Mouse (Mus musculus): ENCODE results near the gene Thy1.

Gene Thy1

DNA sequence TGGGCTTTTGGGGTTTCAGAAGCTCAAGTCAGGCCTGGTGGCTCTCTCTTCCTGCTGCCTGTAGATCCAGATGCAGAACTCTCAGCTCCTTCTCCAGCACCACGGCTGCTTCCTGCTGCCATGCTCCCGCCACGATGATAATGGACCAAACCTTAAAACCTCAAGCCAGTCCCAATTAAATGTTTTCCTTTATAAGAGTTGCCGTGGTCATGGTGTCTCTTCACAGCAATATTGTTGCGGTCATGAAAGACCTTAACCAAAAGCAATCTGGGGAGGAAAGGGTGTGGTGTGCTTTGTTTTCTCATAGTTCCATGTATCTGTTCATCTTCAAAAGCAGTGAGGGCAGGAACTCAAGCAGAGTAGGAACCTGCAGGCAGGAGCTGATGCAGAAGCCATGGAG, 6.1 kb upstream of the Thy1 start:
- no peak for DNase-seq

GRCm38 (mm10) chr9:44041511-44042395, 1.4 kb upstream of the Thy1 start:
- no peak for DNase-seq

GRCm38 (mm10) chr9:44042396-44042680, 846 bp upstream of the Thy1 start:
- DNase-seq = no peak

DNA sequence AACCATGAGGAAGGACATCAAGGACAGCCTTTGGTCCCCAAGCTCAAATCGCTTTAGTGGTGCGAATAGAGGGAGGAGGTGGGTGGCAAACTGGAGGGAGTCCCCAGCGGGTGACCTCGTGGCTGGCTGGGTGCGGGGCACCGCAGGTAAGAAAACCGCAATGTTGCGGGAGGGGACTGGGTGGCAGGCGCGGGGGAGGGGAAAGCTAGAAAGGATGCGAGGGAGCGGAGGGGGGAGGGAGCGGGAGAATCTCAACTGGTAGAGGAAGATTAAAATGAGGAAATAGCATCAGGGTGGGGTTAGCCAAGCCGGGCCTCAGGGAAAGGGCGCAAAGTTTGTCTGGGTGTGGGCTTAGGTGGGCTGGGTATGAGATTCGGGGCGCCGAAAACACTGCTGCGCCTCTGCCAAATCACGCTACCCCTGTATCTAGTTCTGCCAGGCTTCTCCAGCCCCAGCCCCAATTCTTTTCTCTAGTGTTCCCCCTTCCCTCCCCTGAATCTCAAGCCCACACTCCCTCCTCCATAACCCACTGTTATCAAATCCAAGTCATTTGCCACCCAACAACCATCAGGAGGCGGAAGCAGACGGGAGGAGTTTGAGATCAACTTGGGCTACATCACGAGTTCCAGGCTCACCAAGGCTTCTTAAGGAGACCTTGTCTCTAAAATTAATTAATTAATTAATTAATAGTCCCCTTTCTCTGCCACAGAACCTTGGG, 683 bp downstream of the Thy1 start:
- DNase-seq = no peak

- peak; percentile 55 for DNase-seq
Measured at GRCm38 (mm10) chr9:44044426-44045157, 1.4 kb downstream of the Thy1 start.

DNA sequence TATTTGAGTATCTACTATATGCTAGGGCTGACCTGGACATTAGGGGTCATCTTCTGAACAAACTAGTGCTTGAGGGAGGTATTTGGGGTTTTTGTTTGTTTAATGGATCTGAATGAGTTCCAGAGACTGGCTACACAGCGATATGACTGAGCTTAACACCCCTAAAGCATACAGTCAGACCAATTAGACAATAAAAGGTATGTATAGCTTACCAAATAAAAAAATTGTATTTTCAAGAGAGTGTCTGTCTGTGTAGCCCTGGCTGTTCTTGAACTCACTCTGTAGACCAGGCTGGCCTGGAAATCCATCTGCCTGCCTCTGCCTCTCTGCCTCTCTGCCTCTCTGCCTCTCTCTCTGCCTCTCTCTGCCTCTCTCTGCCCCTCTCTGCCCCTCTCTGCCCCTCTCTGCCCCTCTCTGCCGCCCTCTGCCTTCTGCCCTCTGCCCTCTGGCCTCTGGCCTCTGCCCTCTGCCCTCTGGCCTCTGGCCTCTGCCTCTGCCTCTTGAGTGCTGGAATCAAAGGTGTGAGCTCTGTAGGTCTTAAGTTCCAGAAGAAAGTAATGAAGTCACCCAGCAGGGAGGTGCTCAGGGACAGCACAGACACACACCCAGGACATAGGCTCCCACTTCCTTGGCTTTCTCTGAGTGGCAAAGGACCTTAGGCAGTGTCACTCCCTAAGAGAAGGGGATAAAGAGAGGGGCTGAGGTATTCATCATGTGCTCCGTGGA, 2.1 kb downstream of the Thy1 start:
- no peak for DNase-seq

- no peak for DNase-seq
Measured at GRCm38 (mm10) chr9:44045884-44046272, 2.7 kb downstream of the Thy1 start.

DNA sequence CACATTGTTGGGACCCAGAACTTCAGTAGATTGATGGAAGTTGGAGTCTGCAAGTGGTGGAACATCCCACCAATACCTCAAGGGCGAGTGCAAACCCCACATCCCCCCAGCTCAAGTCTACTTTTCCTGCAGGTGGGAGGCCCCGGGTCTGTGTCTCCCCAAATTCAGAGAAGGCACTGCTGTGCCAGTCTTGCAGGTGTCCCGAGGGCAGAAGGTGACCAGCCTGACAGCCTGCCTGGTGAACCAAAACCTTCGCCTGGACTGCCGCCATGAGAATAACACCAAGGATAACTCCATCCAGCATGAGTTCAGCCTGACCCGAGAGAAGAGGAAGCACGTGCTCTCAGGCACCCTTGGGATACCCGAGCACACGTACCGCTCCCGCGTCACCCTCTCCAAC, 3.2 kb downstream of the Thy1 start:
- no peak for DNase-seq

GRCm38 (mm10) chr9:44047071-44047470, 3.9 kb downstream of the Thy1 start:
- no peak for DNase-seq

- no peak for DNase-seq
Measured at GRCm38 (mm10) chr9:44047571-44048490, 4.6 kb downstream of the Thy1 start.

DNA sequence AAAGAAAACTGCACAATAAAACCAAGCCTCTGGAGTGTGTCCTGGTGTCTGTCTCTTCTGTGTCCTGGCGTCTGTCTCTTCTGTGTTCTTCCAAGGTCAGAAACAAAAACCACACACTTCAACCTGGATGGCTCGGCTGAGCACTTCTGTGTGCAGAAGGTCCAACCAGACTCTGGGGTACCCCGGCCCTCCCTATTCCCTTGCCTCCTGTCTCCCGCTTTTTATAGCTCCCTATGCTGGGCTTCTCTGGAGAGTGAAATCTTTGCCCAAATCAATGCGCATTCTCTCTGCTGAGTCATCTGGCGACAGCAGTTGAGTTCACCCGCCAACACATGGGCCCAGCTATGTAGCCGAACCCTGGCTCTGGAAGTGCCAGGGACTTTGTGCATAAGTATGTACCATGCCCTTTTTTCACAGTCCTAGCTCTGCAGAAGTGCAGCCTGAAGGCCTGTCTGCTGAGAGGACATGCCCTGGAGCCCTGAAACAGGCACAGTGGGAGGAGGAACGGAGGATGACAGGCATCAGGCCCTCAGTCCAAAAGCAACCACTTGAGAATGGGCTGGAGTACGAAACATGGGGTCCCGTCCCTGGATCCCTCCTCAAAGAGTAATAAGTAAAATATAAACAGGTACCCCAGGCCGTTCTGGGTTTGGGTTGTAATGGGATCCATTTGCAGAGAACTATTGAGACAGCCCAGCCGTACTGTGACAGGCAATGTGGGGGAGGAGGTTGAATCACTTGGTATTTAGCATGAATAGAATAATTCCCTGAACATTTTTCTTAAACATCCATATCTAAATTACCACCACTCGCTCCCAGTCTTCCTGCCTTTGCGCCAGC, 5.6 kb downstream of the Thy1 start:
- peak; percentile 55 for DNase-seq

DNA sequence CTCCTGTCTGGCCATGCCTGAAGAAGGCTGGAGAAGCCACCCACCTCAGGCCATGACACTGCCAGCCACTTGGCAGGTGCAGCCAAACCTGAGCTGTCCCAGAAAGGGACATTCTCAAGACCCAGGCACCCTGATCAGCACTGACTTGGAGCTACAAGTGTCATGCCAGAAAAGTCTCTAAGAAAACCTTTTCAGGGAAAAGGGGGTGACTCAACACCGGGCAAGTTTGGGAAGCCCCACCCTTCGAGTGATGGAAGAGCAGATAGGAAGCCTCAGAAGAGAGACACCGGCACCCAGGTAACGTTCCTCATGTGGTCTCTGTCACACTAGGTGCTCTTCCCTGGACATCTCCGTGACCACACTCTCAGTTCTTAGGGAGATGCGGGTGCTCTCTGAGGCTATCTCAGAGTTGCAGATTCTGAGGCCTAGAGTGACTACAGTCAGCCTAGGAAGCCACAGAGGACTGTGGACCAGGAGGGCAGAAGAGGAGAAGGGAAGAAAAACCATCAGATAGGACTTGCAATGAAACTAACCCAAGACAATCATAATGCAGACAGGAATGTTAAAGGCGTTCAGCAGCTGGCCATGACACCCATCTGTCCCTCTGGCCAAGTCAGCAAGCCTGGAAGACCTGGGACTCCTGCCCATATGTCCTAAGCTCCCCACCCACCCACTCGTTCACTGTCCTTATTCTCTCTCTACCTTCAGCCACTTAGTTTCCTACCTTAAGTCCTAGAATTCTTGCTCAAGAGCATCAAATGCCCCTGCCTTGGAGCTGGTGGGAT, 6.4 kb downstream of the Thy1 start:
- no peak for DNase-seq

DNA sequence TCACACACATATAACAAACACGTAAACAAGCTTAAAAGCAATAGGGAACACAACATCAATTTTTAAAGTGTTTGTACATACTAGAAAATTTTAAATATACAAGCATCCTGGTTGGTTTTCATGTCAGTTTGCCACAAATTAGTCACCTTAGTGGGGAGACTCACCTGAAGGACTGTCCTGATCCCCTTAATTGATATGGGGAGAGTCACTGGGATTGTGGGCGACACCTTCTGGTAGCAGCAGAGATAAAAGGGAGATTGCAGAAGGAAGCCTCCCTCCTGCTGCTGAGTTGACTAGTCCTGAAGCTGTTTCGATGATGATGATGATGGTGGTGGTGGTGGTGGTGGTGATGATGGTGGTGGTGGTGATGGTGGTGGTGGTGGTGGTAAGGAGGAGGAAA, 9.7 kb downstream of the Thy1 start:
- no peak for DNase-seq

DNA sequence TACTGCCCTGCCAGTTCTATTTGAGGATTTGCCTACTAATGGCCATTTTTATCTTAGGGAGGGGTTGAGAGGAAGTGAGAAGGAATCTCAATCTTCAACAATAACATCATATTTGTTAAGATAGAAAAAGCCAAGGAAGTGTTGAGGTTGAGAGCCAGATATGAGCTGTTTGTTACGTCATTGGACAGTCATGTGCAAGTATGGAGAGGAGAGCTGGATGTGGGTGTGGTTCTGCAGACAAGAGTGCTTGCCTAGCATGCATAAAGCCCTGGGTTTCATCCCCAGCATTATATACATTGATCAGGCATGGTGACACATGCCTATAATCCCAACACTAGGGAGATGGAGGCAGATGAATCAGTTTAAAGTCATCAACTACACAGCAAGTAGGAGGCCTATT, 10.8 kb downstream of the Thy1 start:
- no peak for DNase-seq

- DNase-seq = no peak
Measured at GRCm38 (mm10) chr9:44058606-44059005, 15.4 kb downstream of the Thy1 start.

DNA sequence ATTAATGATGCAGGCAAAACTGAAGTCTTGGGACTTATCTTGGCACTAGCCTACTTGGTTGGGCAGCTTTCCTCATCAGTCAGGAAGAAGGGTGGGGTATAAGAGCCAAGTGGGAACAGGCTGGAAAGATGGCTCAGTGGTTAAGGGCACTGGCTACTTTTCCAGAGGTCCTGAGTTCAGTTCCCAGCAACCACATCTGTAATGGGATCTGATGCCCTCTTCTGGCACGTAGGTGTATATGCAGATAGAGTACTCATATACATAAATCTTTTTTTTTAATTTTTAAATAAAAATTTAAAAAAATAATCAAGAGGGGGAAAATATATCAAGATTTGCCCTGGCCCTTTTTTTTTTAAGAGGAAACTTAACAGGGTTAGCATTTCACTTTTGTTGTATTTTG, 22.0 kb downstream of the Thy1 start:
- no peak for DNase-seq

DNA sequence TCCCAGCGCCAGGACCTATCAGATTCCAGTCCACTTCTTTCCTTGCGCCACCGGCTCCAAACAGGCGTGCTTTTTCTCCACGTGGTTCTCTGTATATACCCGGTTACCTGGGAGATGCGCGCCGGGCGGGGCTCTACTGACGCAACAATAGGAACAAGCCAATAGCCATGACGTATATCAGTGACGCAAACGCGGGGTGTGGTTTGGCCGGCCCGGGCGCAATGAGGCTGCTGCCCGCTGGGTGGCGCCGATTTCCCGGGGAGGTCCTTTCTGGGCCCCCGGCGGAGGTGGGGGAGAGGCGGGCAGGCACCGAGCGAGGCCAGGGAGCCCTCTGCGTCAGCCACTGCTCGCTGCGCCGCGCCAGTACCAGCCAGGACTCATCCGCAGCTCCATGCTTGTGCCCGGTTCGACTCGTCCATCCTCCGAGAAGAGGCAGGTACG, 23.6 kb downstream of the Thy1 start, which contains the start of gene Usp2:
TSS of gene Usp2 (plus strand) at position 237 of the 441 bp plus-strand sequence.
- DNase-seq = peak; percentile 100

DNA sequence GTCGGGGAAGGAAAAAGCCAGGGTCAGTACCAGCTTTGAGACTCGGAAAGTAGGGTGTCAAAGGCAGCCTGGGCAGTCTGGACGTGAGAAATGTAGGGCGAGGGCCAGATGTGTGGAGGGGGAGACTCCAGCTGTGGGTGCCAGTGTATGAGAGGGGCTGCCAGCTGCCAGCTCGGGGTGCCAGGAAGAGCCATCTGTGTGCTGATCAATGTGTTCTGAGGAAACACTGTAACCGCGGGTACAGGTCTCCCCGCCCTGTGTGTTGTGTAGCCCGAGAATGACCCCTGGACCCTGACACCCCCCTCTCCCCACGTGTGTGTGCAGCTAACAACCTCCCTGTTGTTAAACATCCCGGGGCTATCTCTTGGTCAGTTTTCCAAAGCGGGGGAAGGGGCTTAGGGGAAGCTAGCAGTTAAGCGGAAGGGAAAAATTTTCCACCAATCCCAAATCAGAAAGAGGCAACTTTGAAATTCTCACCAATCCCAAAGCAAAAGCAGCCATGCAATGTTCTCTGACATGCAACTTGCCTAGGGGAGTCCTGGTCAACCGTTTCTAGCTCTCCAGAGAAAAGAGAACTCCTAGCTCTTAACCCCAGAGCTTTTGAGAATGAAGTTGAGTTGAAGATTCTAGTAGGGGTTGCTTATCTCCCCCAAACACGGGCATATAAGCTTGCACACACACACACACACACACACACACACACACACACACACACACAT, 24.2 kb downstream of the Thy1 start:
- DNase-seq = no peak

DNA sequence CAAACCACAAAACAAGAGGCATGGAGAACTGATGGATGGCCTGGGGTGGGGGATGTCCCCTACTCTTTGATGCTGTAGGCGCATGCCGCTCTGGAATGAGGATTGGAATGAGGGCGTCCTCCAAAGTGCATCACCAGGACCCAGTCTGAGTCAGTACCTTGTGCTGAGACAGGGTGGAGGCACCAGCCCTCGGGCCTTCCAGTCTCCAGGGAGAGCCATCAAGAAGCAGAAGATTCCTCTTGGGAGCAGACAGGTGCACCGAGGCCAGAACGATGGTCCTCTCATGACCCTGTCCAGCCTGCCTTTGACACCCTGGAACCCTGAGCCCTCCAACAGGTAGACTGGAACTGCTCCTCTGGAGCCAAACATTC, 24.8 kb downstream of the Thy1 start:
- no peak for DNase-seq

Data from right cerebral cortex, postnatal 25 days (tissue).